Comparison of ENCODE assay signal across 9 mouse cellular contexts in genomic region chr7:121899311-121899710, GRCm38 (mm10). TPM values are rescaled to one million over a fixed set of nuclear protein-coding genes. Genes with fewer than 3 reads are reported as not detected.
DNase-seq lines count a peak whose midpoint lies in the region; ATAC-seq and TF ChIP-seq lines count a peak whose summit lies in the region.
"Had no signal": no experiment of that assay in that cellular context is flagged by ENCODE, and none has a peak within 500 bp of the region (broad histone marks: within the 10 kb centered on the region; RNA-seq: fewer than 3 reads in every experiment).

No protein-coding gene starts in this region.

- H3K27me3 ChIP-seq in G1E (ENCODE audit: insufficient read depth, low read length), result peaks cover 26% of the 10 kb centered on the region
- peaks cover 6% of the 10 kb centered on the region for H3K27me3 ChIP-seq in heart, embryonic 14.5 days (ENCODE audit: control insufficient read depth, insufficient read depth, low read length)
- H3K27me3 ChIP-seq in midbrain, embryonic 11.5 days (ENCODE audit: control insufficient read depth, insufficient read depth, low read length), result no peaks in the 10 kb centered on the region

- no peaks in the 10 kb centered on the region for H3K4me1 ChIP-seq in G1E (ENCODE audit: insufficient read depth, low read depth, low read length)
- H3K4me1 ChIP-seq in cortical plate, adult 2 months (ENCODE audit: control insufficient read depth, insufficient read depth, low read length), result no peaks in the 10 kb centered on the region
- H3K4me1 ChIP-seq in heart, embryonic 14.5 days (ENCODE audit: control insufficient read depth in 2 of 2, insufficient read depth in 2 of 2, low read length in 2 of 2), result peaks cover 23 to 24% of the 10 kb centered on the region in 2 experiments
- H3K4me1 ChIP-seq in midbrain, embryonic 11.5 days (ENCODE audit: control insufficient read depth, insufficient read depth, low read length), result peaks cover 3% of the 10 kb centered on the region

- no peak overlapping the region for H3K27ac ChIP-seq in cortical plate, adult 2 months (ENCODE audit: insufficient read depth, low read length)
- no peak overlapping the region for H3K27ac ChIP-seq in heart, embryonic 14.5 days (replicated peaks in 1 of 2; ENCODE audit: control insufficient read depth in 1 of 2, insufficient read depth in 1 of 2, low read depth in 2 of 2, low read length in 2 of 2)
- no peak overlapping the region for H3K27ac ChIP-seq in midbrain, embryonic 11.5 days (ENCODE audit: low read depth, low read length)

- DNase-seq in frontal cortex, postnatal 14 days (ENCODE audit: low spot score in 2 of 2), result no peak
- no peak for DNase-seq in G1E (ENCODE audit: low spot score)
- peak; percentile 67 for DNase-seq in kidney, postnatal 10 days
- peak; percentile 92 for DNase-seq in midbrain, embryonic 11.5 days (ENCODE audit: low spot score, missing footprints)
- DNase-seq in thymus, postnatal 25 days, result peak; percentile 38

- no peaks in the 10 kb centered on the region for H3K36me3 ChIP-seq in G1E (replicated peaks)
- no peaks in the 10 kb centered on the region for H3K36me3 ChIP-seq in heart, embryonic 14.5 days (ENCODE audit: control insufficient read depth, insufficient read depth, low read length)
- H3K36me3 ChIP-seq in midbrain, embryonic 11.5 days (ENCODE audit: control insufficient read depth, insufficient read depth, low read length), result no peaks in the 10 kb centered on the region

- ATAC-seq in frontal cortex, adult (ENCODE audit: low TSS enrichment), result peak; percentile 67
- no peak for ATAC-seq in G1E (ENCODE audit: extremely low read depth, insufficient number of reproducible peaks, low FRiP score, poor library complexity, severe bottlenecking)
- ATAC-seq in heart, embryonic 14.5 days (ENCODE audit: insufficient number of reproducible peaks, insufficient read depth, low FRiP score, low read depth), result no peak
- peak; percentile 55 for ATAC-seq in midbrain, embryonic 11.5 days (ENCODE audit: low FRiP score)

- H3K9ac ChIP-seq in heart, embryonic 14.5 days (ENCODE audit: low read length), result no peak overlapping the region
- peak overlapping the region; percentile 4 for H3K9ac ChIP-seq in midbrain, embryonic 11.5 days (ENCODE audit: low read length)

- TF ChIP-seq CTCF in G1E (IDR thresholded peaks at IDR 0.05; ENCODE audit: low read depth, low read length), result peak; percentile 75
- TF ChIP-seq CTCF in cortical plate, adult 2 months (IDR thresholded peaks at IDR 0.05; ENCODE audit: extremely low read depth, insufficient read depth, low read length), result peak; percentile 32

- H3K9me3 ChIP-seq in G1E (replicated peaks), result no peaks in the 10 kb centered on the region
- no peaks in the 10 kb centered on the region for H3K9me3 ChIP-seq in heart, embryonic 14.5 days (ENCODE audit: control insufficient read depth, low read length)
- no peaks in the 10 kb centered on the region for H3K9me3 ChIP-seq in midbrain, embryonic 11.5 days (ENCODE audit: control insufficient read depth, low read length)

- H3K4me3 ChIP-seq in G1E (ENCODE audit: low read depth, low read length), result no peak overlapping the region; the same call in 1 of the 2 replicates
- no peak overlapping the region for H3K4me3 ChIP-seq in cortical plate, adult 2 months (ENCODE audit: insufficient read depth, low read length)
- no peak overlapping the region for H3K4me3 ChIP-seq in heart, embryonic 14.5 days (ENCODE audit: control insufficient read depth in 1 of 2, insufficient read depth in 1 of 2, low read depth in 1 of 2, low read length in 2 of 2)
- peak overlapping the region; percentile 10; the same call in 1 of the 2 replicates for H3K4me3 ChIP-seq in midbrain, embryonic 11.5 days (ENCODE audit: low read depth, low read length)

- H3K4me2 ChIP-seq in heart, embryonic 14.5 days (ENCODE audit: low read length), result peak overlapping the region; percentile 50
- H3K4me2 ChIP-seq in midbrain, embryonic 11.5 days, result peak overlapping the region; percentile 17

- TF ChIP-seq POLR2A in cortical plate, adult 2 months (IDR thresholded peaks at IDR 0.05; ENCODE audit: extremely low read depth, insufficient read depth, low read length), result no peak

- 8% methylated on average over 14 of the region's 14 CpGs for WGBS in heart, embryonic 14.5 days
- 9% methylated on average over 14 of the region's 14 CpGs for WGBS in midbrain, embryonic 11.5 days

RNA-seq across cellular contexts. Expression of gene Scnn1b, which starts 34.5 kb away (rescaled TPM):
- total RNA-seq in G1E (2014; fragmentation: Nextera tagmentation) (not detected in 2 replicates), G1E (2017) (0.11 TPM in 1 of 2 replicates, not detected in the other)
- not detected in 2 replicates for polyA plus RNA-seq in G1E (2012)
- 0.06 and 0.15 TPM in 2 replicates for polyA plus RNA-seq in cortical plate, adult 2 months (2012; rRNA removed)
- 0.18 TPM in 1 of 2 replicates, not detected in the other for polyA plus RNA-seq in heart, embryonic 14.5 days (2014; fragmentation: Nextera tagmentation; extraction: Ambion mirVana)
- not detected in 2 replicates for polyA plus RNA-seq in midbrain, embryonic 11.5 days (2014; fragmentation: Nextera tagmentation; extraction: Ambion mirVana)
- total RNA-seq: layer of hippocampus, postnatal 25 days had no signal

Comparison
In these comparisons a context has a peak if more than half of its experiments do, and no peak if none do; other contexts are left out.
1. ATAC-seq: peak in frontal cortex, adult (single experiment) and midbrain, embryonic 11.5 days (single experiment); none in G1E (single experiment) and heart, embryonic 14.5 days (single experiment).
2. DNase-seq: peak in kidney, postnatal 10 days (single experiment), midbrain, embryonic 11.5 days (single experiment) and thymus, postnatal 25 days (single experiment); none in frontal cortex, postnatal 14 days (0 of 2) and G1E (single experiment).